Mouse (Mus musculus) embryonic fibroblast, embryonic 13.5 days (primary cell): ENCODE measurements around the gene Ccdc159.

ENCODE experiments used
- CTCF ChIP-seq: IDR thresholded peaks from 2 replicates; pipeline ENCODE4 v1.5.1; 2011; ENCODE audit warnings: mild to moderate bottlenecking, control low read depth, low read length, moderate library complexity, borderline replicate concordance; ENCODE audit not compliant: insufficient read depth
- POLR2A ChIP-seq: IDR thresholded peaks from 2 replicates; pipeline ENCODE4 v1.6.1; 2011; ENCODE audit warnings: low read depth, mild to moderate bottlenecking, control low read depth, low read length, moderate library complexity

DNA sequence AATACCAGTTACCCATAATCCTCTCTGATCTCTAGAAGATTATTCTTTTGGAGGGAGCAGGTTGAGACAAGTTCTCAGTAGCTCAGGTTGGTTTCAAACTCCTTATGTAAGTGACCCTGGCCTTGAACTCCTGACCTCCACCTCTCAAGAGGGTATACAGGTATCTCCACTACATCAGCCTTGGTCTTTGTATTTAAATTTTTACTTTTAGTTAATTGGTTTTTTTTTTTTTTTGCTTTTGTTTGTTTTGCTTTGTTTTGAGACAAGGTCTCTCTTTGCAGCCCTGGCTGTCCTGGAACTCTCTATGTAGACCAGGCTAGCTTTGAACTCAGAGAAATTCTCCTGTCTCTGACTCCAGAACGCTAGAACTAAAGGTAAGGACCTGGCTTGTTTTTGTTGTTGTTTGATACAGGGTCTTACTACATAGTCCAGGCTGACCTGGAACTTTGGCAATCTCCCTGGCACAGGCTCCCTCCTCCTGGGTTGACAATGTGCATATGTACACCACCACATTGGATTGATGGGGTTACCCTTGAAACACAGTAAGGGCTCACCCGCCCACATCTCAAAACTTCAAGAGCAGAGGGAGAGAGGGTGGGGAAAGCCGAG lies 3.7 kb upstream of the Ccdc159 start:
- TF ChIP-seq CTCF = no peak
- no peak for TF ChIP-seq POLR2A
